Mouse (Mus musculus) kidney, embryonic 14.5 days (tissue): ENCODE data around the gene Acot7. TPM values are rescaled to one million over a fixed set of nuclear protein-coding genes. Genes with fewer than 3 reads are reported as not detected.

Experiments used
- ATAC-seq: fragments of 200-750 bp; cut with Nextera tagmentation; 2 replicates; pipeline ENCODE4 v1.8.0; 2017; ENCODE audit warnings: moderate number of reproducible peaks, mild to moderate bottlenecking, moderate TSS enrichment, moderate library complexity; ENCODE audit not compliant: low FRiP score, low TSS enrichment
- H3K27ac ChIP-seq: fragments of 300-500 bp; sonication (generic); 2 replicates; pipeline ENCODE4 v1.5.1; 2014; ENCODE audit warnings: low read depth, mild to moderate bottlenecking, low read length, moderate library complexity, mixed read lengths
- H3K27me3 ChIP-seq: fragments of 300-500 bp; sonication (generic); 2 replicates; pipeline ENCODE4 v1.6.1; 2014; ENCODE audit warnings: mild to moderate bottlenecking, low read length; ENCODE audit not compliant: control insufficient read depth, insufficient read depth
- H3K36me3 ChIP-seq: fragments of 300-500 bp; sonication (generic); 2 replicates; pipeline ENCODE4 v1.6.1; 2014; ENCODE audit warnings: low read length, mixed read lengths; ENCODE audit not compliant: control insufficient read depth, insufficient read depth
- H3K4me1 ChIP-seq: fragments of 300-500 bp; sonication (generic); 2 replicates; pipeline ENCODE4 v1.6.1; 2014; ENCODE audit warnings: low read length, mixed read lengths; ENCODE audit not compliant: control insufficient read depth, insufficient read depth
- H3K4me2 ChIP-seq: fragments of 300-500 bp; sonication (generic); replicated peaks from 2 replicates; pipeline ENCODE4 v1.6.1; 2014; ENCODE audit warnings: low read depth, mild to moderate bottlenecking, low read length
- H3K4me3 ChIP-seq: fragments of 300-500 bp; sonication (generic); 2 replicates; pipeline ENCODE4 v1.5.1; 2014; ENCODE audit warnings: mild to moderate bottlenecking, low read length
- H3K9ac ChIP-seq: fragments of 300-500 bp; sonication (generic); 2 replicates; pipeline ENCODE4 v1.6.1; 2014; ENCODE audit warnings: low read depth, mild to moderate bottlenecking, low read length, moderate library complexity
- H3K9me3 ChIP-seq: fragments of 300-500 bp; sonication (generic); 2 replicates; pipeline ENCODE4 v1.6.1; 2016; ENCODE audit warnings: low read length; ENCODE audit not compliant: control insufficient read depth
- WGBS: fragments of 180-500 bp; shearing (Covaris S2); extraction: QIAGEN DNeasy Blood & Tissue Kit; methylation state at CpG from one replicate; pipeline ENCODE4 v1.1.7; 2014; 5-methylcytosine and 5-hydroxymethylcytosine counted together
- polyA plus RNA-seq: library from polyadenylated mRNA; unstranded; fragments of >200 nt; fragmentation: Nextera tagmentation; extraction: Ambion mirVana; gene quantifications from 2 replicates; pipeline ENCODE4 v1.2.1, GENCODE M21; 2014

Gene Acot7
- polyA plus RNA-seq, 1 experiment from 2014 or later: 64.4 TPM

- Histone ChIP-seq H3K9ac (no peak overlapping the region), H3K4me1 (peaks cover 7% of the 10 kb centered on the region; the same call in 1 of the 2 replicates), H3K36me3 (no peaks in the 10 kb centered on the region; the same call in 1 of the 2 replicates), H3K9me3 (no peaks in the 10 kb centered on the region), H3K4me2 (no peak overlapping the region), H3K27ac (no peak overlapping the region), H3K4me3 (no peak overlapping the region), H3K27me3 (no peaks in the 10 kb centered on the region)
- WGBS: 84% methylated on average over 6 of the region's 6 CpGs
- no peak for ATAC-seq
Measured at GRCm38 (mm10) chr4:152250615-152251014, 72.7 kb downstream of the Acot7 start.

GRCm38 (mm10) chr4:152253183-152253759 lies 75.3 kb downstream of the Acot7 start:
- Histone ChIP-seq H3K9ac (no peak overlapping the region), H3K9me3 (no peaks in the 10 kb centered on the region), H3K27ac (peak overlapping the region; percentile 47; the same call in 1 of the 2 replicates), H3K27me3 (no peaks in the 10 kb centered on the region), H3K4me2 (no peak overlapping the region), H3K4me1 (peaks cover 7% of the 10 kb centered on the region; the same call in 1 of the 2 replicates), H3K4me3 (no peak overlapping the region), H3K36me3 (no peaks in the 10 kb centered on the region; the same call in 1 of the 2 replicates)
- WGBS: 28% methylated on average over 9 of the region's 9 CpGs
- peak; percentile 89 for ATAC-seq

GRCm38 (mm10) chr4:152257070-152257469 lies 79.1 kb downstream of the Acot7 start:
- Histone ChIP-seq H3K27me3 (no peaks in the 10 kb centered on the region), H3K4me2 (no peak overlapping the region), H3K36me3 (no peaks in the 10 kb centered on the region; the same call in 1 of the 2 replicates), H3K9me3 (no peaks in the 10 kb centered on the region), H3K4me1 (peaks cover 17% of the 10 kb centered on the region; the same call in 1 of the 2 replicates), H3K4me3 (no peak overlapping the region), H3K27ac (no peak overlapping the region), H3K9ac (peak overlapping the region; percentile 4)
- 45% methylated on average over 6 of the region's 6 CpGs for WGBS
- ATAC-seq: no peak

GRCm38 (mm10) chr4:152260451-152260850 lies 82.5 kb downstream of the Acot7 start:
- Histone ChIP-seq H3K27ac (no peak overlapping the region), H3K27me3 (no peaks in the 10 kb centered on the region), H3K4me2 (no peak overlapping the region), H3K9ac (no peak overlapping the region), H3K4me3 (no peak overlapping the region), H3K36me3 (no peaks in the 10 kb centered on the region; the same call in 1 of the 2 replicates), H3K4me1 (peaks cover 31% of the 10 kb centered on the region), H3K9me3 (no peaks in the 10 kb centered on the region)
- no peak for ATAC-seq
- 92% methylated on average over 8 of the region's 8 CpGs for WGBS

GRCm38 (mm10) chr4:152262187-152262586 lies 84.3 kb downstream of the Acot7 start:
- no peak overlapping the region for H3K27ac ChIP-seq
- H3K36me3 ChIP-seq: no peaks in the 10 kb centered on the region; the same call in 1 of the 2 replicates
- ATAC-seq: no peak

GRCm38 (mm10) chr4:152263089-152263488 lies 85.2 kb downstream of the Acot7 start:
- no peak overlapping the region for H3K9ac ChIP-seq
- H3K27ac ChIP-seq: no peak overlapping the region
- ATAC-seq: no peak; the same call in 1 of the 2 replicates
- 63% methylated on average over 9 of the region's 9 CpGs for WGBS
- no peaks in the 10 kb centered on the region; the same call in 1 of the 2 replicates for H3K36me3 ChIP-seq
- H3K4me3 ChIP-seq: no peak overlapping the region
- peaks cover 31% of the 10 kb centered on the region for H3K4me1 ChIP-seq
- no peaks in the 10 kb centered on the region for H3K27me3 ChIP-seq
- no peak overlapping the region for H3K4me2 ChIP-seq
- H3K9me3 ChIP-seq: no peaks in the 10 kb centered on the region

More at GRCm38 (mm10) chr4:152262187-152262586, 84.3 kb downstream of the Acot7 start:
- Histone ChIP-seq H3K9ac (no peak overlapping the region), H3K27me3 (no peaks in the 10 kb centered on the region), H3K4me3 (no peak overlapping the region), H3K4me1 (peaks cover 31% of the 10 kb centered on the region), H3K9me3 (no peaks in the 10 kb centered on the region), H3K4me2 (no peak overlapping the region)
- WGBS: 65% methylated on average over 9 of the region's 9 CpGs

- WGBS: 31% methylated on average over 10 of the region's 10 CpGs
- Histone ChIP-seq H3K27me3 (no peaks in the 10 kb centered on the region), H3K27ac (peak overlapping the region; percentile 20), H3K36me3 (no peaks in the 10 kb centered on the region; the same call in 1 of the 2 replicates), H3K4me3 (no peak overlapping the region), H3K4me2 (no peak overlapping the region), H3K9me3 (no peaks in the 10 kb centered on the region), H3K9ac (no peak overlapping the region), H3K4me1 (peaks cover 31% of the 10 kb centered on the region)
- peak; percentile 68 for ATAC-seq
Measured at GRCm38 (mm10) chr4:152263512-152264176, 85.7 kb downstream of the Acot7 start.

- Histone ChIP-seq H3K4me2 (no peak overlapping the region), H3K27me3 (no peaks in the 10 kb centered on the region), H3K9ac (no peak overlapping the region), H3K36me3 (no peaks in the 10 kb centered on the region; the same call in 1 of the 2 replicates), H3K27ac (peak overlapping the region; percentile 20), H3K9me3 (no peaks in the 10 kb centered on the region), H3K4me3 (no peak overlapping the region), H3K4me1 (peaks cover 31% of the 10 kb centered on the region)
- no peak for ATAC-seq
- WGBS: 53% methylated on average over 4 of the region's 4 CpGs
Measured at GRCm38 (mm10) chr4:152264177-152264530, 86.2 kb downstream of the Acot7 start.
